Mouse (Mus musculus) layer of hippocampus, adult 9-11 months (tissue): ENCODE measurements at regions not wholly inside any gene's neighbourhood (a gene's known extent, or its start where the extent isn't known, plus 50 kb on each side); places are given as distances from the start of the nearest gene placed in this dataset.
A peak's percentile ranks its signal among the peaks of the same experiment; 100 is the strongest.

Experiments
- DNase-seq: peaks from one replicate; pipeline ENCODE4 v3.0.0; 2022

DNA sequence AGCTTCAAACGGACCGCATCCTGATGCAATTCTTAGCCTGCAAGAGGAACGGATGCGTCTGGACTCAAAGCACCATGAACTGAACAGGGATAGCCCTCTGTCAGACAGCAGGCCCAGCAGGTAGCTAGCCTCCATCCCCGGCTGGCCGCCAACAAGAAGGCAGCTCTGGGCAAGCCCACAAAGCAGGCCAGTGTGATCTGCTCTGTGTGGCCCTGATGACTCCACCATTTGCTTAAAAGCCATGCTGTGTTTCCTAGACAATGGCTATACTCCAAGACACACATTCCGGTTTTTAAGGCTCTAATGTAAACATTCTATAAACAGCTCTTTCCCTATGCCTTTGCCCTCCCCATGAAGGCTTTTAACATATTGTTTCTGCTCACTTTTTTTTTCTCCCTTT, 313.8 kb upstream of the Clint1 start:
- no peak for DNase-seq

DNA sequence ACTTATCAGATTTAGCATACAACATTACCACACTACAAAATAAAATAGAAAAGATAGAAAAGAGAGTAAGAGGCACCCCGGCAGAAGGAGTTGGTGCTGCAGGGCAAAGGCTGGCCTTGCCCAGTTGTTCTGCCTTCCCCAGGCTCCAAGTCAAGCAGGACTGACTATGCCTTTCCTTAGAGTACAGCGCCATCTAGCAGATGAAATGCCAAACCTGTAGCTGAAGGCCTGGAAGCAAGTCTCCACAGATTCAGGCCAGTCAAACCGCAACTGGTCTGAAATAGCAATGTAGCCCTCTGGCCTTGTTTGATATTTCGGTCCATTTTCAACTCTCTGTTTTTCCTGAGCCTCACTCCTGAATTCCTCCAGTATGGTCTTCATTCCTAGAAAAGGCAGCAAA, 312.4 kb upstream of the Clint1 start:
- DNase-seq: peak; percentile 67

- no peak for DNase-seq
Measured at GRCm38 (mm10) chr11:45544531-45544930, 307.3 kb upstream of the Clint1 start.

DNA sequence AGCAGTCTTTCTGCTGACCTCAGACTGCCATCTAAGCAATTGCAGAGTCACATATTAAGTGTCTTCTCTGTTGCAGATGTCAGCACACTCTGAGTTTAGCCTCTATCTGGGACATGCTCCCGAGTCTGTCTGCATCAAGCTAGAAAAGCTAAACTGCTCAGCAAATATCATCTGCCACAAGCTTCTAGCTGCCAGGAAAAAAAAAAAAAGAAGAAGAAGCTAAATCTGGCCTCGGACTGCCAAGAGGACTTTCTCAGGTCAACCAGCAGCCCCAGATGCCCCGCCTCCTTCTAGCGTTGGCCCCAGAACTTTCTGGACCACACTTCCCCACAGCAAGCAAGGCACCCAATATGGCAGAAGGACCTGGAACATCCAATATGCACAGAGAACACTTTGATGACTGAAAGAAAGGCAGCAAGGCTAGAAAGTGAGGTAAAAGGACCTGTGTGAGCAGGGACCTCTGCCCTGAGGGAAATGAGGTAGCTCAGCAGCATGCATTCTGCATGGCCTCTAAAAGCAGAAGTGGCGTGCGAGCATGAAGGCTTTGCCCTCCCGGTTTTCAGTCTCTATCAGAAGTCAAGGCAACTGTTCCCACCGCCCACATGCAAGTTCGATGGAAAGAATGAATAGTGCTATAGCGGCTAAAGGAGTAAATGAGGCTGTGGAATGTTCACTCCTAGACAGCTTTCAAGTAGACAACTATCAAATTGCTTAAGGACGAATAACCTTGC, 305.8 kb upstream of the Clint1 start:
- peak; percentile 17 for DNase-seq

GRCm38 (mm10) chr11:45546861-45547260, 305.0 kb upstream of the Clint1 start:
- DNase-seq: no peak

- no peak for DNase-seq
Measured at GRCm38 (mm10) chr11:45550376-45550775, 301.5 kb upstream of the Clint1 start.

- peak; percentile 22 for DNase-seq
Measured at GRCm38 (mm10) chr11:45577469-45578154, 274.2 kb upstream of the Clint1 start.

GRCm38 (mm10) chr11:45592335-45592734, 259.5 kb upstream of the Clint1 start:
- DNase-seq: no peak

DNA sequence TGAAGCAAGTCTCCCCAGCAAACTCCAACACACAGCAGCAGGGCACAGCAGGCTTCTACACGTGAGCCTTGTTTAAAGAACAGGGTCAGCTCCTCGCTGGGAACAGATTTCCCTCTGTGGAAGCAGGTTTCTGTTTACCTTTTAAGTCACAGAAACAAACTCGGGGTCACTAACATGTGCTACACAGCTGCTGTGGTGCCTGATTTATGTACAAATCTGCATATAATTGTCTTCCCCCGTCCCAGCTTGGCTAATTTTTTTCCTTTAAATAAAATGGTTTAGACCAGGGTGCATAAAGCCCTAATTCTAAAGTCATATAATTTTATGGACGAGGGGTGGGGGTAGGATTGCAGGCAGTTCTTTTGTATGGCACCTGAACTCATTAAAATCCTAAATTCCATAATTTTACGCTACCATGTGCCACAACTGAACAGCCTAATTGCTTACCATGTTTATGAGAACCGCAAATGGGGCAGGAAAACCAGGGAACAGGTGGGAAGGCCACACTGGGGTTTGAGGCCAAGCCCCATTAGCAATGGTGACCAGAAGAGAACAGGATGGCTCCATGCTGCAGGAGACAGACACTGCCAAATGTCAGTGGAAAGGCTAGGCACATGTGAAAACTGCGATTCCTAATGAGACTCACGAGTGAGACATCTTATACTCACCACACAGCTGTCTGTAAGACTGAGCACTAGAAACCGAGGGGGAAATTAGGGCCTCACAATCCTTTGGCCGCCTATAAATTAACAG, 258.8 kb upstream of the Clint1 start:
- DNase-seq: no peak

DNA sequence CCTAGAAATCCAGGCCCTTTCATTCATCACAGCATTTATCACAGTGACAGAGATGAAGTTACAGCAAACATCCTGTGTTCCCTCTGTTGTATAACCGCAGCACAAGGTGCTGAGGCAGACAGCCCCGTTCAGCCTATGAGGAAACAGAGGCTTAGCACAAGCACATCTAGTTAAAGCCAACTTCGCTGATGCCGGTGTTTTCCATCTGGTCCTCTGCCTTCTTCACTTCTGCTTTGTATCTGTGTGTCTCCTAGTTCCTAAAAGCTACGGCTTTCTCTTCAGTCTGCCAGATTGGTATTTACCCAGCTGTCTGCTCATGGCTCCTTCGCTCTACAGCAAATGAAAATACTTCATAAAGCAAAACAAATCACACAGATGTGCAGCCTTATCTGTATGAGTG, 256.5 kb upstream of the Clint1 start:
- DNase-seq: peak; percentile 33

DNA sequence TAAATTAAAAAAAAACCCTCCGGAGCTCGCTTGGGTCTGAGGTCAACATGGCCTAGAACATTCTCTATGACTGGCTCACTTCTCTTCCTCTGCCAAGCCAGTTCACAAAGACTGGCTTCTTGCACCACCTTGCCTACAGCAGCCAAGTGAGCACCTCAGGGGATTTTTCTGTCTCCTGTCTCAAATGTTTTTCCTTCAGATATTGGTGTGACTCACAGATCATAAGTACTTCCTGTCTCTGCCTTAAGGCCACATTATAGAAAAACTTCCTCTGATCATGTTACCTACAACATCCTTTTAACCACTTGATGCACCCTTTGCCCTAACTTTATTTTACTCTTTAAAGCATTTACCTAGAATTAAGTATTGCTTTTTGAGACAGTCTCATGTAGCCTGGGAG, 230.0 kb upstream of the Clint1 start:
- no peak for DNase-seq

DNA sequence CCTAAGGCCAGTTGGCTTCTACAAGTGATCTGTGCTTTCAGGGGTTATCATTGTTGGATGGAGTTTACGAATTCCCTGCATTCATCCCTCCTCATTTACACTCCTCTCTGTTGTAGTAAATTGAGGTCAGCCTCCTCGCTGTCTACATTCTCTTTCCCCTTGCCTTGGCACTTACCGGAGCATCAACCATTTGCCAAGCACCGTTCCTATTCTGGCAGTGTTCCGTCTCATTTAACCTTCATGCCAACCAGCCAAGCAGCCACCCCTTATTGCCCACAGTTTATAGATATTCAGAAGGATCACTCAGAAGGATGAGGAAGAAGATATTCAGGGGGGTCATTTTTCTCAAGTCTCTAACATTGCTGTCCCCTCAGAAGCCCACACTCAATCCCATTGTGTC, 229.2 kb upstream of the Clint1 start:
- no peak for DNase-seq

DNA sequence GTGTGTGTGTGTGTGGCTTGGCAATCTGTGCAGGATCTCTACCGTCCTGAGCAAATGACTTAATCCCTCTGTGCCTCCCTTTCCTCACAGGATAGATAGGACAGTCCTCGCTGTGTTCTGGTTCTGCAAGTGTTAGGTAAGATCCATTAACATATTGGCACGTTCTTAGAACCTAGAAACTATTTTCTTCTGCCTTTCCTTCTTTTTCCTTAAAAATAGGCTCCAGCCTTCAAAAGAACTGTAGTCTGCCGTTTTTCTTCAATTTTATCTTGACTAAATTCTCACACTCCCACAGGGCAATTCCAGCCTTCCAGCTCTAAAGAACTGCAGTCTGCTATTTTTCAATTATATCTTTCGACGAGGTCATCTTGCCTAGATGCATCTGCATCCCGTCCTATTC, 227.6 kb upstream of the Clint1 start:
- no peak for DNase-seq

- no peak for DNase-seq
Measured at GRCm38 (mm10) chr11:45629250-45629649, 222.6 kb upstream of the Clint1 start.

GRCm38 (mm10) chr11:45634535-45635235, 217.2 kb upstream of the Clint1 start:
- DNase-seq: no peak

DNA sequence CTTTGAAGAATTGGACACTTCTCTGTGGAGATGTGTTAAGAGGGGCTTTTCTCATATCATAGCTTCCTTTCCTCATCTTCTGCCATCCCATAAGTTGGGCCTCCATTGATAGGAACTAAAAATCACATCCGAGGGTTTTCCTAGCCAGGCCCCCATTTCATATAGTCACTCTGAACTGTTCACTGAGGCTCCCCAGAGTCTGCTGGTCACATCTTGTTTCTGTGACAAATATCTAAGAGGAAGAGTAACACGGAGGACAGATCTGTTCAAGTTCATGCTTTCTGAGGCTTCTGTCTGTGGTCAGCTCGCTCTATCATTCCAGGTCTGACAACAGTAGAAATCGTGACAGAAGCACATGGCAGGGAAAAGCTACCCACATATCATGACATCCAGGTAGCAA, 216.0 kb upstream of the Clint1 start:
- no peak for DNase-seq

DNA sequence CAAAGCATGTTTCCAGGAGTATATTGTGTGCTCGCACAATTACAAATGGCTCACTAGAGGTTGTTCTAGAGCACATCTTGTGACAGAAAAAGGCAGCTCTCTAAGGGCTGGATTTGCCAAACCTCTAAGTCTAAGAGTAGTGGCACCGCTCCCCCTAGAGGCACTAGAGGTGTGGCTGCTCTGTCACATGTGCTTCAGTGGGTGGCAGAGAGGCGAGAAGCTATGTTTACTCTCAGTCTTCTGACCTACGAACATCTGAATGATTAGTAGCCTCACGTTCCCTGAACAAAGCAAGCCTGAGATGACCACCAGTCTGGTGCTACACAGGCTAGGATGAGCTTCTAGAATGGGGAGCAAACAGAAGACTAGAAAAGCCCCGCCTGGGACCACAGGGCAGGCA, 212.6 kb upstream of the Clint1 start:
- DNase-seq: no peak

- DNase-seq: no peak
Measured at GRCm38 (mm10) chr11:45642142-45642756, 209.6 kb upstream of the Clint1 start.

- DNase-seq: no peak
Measured at GRCm38 (mm10) chr11:45643629-45644325, 208.1 kb upstream of the Clint1 start.

- DNase-seq: no peak
Measured at GRCm38 (mm10) chr11:45645815-45646214, 206.0 kb upstream of the Clint1 start.

- no peak for DNase-seq
Measured at GRCm38 (mm10) chr11:45647888-45648287, 204.0 kb upstream of the Clint1 start.

- DNase-seq: no peak
Measured at GRCm38 (mm10) chr11:45656260-45656659, 195.6 kb upstream of the Clint1 start.
